Mouse (Mus musculus) cerebellum, postnatal 36 days (tissue): ENCODE results near the gene Klhl29.

Source experiments
- DNase-seq, 2 experiments: peaks; one replicate each; pipeline ENCODE4 v3.0.0; 2021 to 2022; ENCODE audit warnings: mixed read lengths in 2 of 2

Gene Klhl29

DNA sequence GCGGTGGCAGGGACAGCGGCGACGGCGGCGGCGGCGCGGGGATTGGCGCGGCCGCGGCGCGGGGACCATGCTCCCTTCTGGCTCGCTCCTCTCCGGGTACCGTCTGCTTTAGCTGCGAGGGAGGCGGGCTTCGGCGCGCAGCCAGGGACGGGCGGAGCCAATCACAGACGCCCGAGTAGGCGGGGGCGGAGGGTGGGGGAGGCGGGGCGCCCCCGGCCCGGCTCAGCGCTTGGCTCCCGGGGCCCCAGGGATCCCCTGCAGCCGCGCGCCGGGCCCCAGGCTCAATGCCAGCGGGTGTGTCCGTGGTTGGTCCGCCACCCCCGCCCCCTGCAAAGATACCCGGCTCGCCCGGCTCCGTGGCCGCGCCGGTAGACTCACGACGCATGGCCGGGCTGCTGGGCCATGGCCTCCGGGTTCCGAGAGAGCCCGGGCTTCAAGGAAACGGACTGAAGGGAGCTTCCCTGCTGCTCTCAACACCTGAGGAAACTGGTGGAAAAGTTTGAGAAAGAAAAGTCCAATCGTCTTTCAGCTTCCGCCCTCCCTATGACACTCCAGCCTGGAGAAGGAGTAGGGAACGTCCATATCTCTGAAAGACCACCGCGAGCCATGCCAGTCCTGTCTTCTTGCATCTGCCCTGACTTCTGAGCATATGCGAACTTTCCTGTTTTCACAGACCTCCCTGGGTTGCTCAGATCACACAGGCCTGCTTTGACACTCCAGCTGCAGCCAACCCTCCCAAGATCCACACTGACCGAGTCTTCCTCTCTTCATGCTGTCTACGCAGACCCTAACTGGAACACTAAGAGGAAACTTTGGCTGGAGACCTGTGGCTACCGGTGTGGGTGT lies at the start of gene Klhl29:
TSS of gene Klhl29 (minus strand) at position 67 of the 846 bp plus-strand sequence.
- peak; percentile 92 to 93 for DNase-seq

DNA sequence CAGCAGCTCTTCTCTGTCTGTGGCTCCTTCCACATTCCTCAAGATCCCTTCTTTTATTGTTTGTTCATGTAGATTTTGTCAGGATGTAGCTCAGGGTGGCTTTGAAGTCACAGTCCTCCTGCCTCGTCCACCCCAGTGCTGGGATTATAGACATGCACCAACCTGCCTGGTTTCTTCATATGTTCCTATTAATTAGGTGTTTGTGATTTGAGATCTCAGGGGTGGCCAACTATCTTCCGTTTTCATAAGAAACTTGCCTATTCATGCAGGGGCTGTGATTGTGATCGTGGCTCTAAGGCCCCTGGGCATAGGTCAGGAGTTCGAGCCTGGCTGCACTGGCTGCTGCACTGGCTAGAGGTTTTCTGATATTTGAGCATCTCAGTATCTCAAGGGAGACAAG lies 49.8 kb upstream of the Klhl29 start:
- DNase-seq, result no peak

DNA sequence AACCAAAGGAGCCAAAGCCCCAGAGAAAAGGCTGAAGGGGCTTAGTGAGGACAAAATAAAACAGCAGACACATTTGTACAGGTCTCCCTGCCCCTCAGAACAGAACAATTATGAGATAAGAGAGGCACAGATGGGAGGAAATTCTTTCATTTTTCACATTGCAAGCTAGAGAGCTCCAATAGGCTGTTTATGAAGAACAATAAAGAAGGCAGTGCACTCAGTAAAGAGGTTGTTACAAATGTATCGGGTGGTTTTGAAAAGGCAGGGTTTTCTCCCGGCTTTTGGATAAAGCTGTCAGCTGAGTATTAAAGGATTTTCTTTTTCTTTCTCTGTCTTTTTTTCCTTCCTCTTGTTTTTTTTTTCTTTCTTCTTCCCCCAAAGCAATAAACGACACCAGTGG lies 40.3 kb upstream of the Klhl29 start:
- no peak for DNase-seq

DNA sequence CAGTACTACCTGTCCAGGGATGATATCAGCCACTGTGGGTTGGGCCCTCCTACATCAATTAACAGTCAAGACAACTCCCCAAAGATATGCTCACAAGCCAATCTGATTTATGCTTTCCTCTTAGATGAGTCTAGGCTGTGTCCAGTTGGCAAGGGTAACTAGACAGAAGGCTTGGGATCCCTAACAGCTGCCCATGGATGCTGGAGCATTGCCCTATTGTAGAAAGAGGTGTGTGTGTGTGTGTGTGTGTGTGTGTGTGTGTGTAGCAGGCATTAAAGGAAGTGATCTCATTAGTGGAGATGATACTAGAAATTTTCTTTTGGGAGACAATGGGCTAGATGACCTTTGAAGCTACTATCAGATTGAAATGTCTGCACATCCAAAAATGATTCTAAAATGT lies 38.5 kb upstream of the Klhl29 start:
- DNase-seq, result no peak

DNA sequence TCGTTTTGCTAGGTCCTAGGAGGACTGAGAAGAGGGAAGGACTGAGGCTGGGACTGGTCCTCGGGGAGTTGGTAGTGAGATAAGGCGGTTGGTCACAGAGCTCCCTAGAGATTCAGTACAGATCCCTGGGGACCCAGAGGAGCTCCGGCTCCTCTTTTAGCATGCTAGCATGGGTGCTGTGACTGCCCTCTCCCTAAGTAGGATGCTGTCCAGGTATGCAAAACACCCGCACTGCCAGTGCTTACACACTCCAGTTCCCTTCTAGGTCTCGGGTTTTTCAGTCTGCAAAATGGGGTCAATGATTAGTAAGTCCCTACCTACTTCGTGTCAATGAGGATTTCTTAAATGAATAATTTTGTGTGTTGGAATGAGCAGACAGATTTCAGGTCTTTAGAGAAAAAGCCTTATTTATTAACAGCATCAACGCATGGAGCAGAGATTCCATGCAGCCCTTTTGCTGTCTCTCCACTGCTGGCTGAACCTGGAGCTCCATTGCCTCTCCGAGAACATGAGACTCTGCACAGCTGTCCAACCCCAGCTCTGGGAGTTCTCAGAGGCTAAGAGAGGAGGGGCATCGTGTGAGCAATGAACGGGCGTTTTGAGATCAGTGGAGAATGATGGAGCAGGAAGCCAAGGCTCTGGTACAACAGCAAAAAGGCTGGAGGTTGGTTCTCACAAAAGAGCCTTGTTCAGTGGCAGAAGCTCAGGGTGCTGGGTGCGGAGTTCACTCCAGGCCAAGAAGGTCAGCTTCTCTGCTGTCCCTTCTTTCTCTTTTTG lies 36.5 kb upstream of the Klhl29 start:
- no peak for DNase-seq

DNA sequence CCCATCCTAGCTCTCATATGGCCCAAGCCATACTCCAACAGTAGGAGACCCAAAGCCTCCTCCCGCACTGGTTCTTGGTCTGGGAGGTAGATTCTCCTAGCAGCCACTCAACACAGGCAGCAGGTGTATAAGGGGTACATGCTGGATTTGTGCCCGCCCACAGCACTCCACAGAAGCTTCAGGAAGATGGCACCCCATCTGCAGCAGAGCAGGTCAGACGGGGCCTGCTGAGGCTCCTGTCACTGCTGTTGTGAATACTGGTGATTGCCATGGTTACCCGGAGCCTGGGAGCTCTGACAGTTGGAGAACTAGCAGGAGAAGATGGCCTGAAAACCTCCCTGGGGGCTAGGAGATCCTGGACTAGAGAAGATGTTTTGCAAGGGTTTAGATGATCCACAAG lies 35.9 kb upstream of the Klhl29 start:
- no peak for DNase-seq

DNA sequence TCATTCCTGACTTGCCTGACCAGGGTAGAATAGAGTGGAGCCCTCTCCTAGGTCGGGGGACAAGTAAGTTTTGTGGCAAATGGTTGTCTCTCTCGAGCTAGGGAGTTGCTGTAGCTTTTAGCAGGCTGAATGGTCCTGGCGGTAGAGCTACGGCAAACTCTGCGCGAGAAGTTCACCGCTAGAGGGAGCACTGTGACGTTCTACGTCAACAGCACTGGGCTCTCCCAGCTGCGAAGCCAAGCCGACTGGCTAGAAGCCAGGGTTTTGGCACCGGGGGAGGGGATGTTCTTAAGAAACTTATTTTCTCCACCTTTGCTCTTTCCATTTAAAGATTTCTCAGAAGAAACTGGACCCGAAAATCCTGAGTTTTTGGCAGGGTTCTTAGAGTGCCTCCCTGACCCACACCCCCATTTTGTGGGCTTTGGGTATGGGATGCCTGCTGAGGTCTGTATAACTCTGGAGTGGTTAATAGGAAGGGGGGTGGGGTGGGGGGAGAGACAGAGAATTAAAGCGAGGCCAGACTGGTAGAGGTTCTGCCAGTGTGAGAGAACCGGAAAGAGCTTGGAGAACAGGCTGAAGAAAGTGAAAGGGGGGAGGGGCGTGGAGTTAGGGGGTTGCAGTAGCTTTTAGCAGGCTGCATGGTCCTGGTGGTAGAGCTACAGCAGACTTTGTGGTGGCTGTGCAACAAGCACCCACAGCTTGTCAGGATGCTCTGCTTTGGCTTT lies 35.1 kb upstream of the Klhl29 start:
- peak; percentile 84 for DNase-seq

DNA sequence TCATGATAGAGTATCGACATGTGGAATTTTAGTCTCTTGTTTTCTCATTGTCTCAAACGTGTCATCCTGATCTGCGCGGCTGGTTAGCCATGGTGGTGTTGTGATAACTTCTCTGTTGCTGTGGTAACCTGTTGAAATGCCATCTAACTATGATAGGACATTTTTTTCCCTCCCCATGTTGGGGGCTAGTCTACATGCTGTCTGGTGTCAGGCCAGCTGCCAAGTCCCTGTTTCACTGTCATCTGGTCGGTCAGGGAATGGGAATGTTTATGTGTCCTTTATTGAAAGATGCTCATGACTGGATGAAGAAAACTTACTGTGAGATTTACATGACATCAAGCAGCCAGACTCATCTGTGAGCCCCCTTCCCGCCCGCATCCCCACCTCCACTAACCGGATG lies 31.7 kb upstream of the Klhl29 start:
- DNase-seq, result no peak

DNA sequence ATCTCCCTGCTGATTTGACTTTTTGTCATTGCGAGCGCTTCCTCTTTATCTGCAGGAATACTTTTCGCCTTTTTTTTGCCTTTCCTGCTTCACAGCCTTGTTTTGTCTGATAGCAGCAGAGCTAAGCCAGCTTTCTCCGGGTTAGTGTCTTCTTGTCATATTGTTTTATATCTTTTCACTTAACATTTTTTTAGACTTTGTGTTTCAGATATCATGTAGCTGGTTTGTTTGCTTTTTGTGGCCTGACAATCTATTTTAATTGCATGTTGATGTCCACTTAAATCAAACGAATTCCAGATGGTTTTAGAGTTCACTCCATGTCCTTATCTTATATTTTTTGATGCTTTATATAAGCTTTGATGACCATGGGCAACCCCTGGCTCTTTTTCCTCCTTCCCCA lies 21.9 kb upstream of the Klhl29 start:
- no peak for DNase-seq

DNA sequence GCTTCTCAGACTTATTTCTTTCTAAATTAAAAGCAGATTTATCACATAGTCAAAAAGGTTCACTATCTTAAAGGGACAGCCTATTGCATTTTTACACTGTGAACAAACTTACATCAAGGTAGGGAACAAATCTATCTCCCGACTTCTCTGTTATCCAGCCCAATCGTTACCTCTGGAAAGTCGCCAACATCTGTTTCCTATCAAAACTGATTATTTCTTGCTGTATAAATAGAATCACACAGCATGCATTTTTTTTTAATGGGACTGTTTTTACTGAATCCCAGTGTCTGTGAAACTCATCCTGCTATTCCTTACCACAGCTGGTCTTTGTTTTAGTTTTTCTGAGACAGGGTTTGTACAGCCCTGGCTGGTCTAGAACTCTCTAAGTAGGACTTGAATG lies 19.7 kb upstream of the Klhl29 start:
- DNase-seq, result no peak

DNA sequence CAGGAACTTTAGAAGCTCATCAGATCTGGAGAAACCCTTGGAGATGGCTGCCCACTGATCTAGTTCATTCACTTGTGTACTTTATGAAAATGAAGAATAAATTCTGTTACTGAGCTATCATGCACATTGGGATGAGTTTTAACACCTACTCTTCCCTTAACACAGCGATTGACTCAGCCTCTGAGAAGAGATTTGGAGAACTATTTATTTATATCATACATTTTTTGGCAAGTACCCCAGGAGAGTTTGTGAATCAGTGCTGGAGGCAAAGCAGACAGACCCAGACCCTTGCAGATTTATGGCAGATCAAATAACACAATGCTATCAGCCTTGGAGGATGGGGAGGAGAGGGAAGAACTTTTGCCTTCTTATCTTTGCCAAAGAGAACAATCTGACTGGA lies 11.6 kb upstream of the Klhl29 start:
- no peak for DNase-seq

DNA sequence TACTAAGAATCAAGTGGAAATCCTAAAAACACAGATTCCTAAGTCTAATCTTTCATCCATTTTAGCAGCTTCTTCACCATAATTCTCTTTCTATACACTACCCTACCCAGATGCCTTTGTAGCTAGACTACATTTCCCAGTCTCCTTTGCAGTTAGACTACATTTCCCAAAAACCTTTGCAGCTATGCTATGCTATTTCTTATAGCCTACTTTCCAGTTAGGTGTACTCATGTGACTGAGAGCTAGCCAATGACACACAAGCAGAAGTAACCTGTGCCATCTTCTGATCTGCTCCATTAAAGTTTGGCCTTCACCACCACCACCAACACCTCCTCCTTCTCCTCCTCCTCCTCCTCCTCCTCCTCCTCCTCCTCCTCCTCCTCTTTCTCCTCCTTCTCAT lies 11.2 kb upstream of the Klhl29 start:
- DNase-seq, result no peak

DNA sequence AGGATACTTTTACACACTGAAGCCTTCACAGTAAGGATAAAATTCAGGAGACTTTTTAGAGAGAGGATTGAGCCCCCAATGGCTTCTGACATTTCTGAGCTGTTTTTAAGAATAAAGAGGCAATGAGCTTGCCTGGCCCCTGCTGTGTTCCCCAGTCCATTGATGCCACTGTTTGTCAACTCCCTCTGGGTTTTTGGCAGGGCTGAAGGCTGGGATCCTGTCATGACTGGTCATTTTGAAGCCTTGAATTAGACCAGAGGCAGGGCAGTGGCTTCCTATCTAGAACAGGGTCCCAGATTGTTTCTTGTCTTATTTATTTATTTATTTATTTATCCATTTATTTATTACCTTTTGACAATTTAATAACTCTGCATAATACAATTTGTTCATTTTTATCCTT lies 6.2 kb upstream of the Klhl29 start:
- peak in 1 of 2 experiments; percentile 23 for DNase-seq

DNA sequence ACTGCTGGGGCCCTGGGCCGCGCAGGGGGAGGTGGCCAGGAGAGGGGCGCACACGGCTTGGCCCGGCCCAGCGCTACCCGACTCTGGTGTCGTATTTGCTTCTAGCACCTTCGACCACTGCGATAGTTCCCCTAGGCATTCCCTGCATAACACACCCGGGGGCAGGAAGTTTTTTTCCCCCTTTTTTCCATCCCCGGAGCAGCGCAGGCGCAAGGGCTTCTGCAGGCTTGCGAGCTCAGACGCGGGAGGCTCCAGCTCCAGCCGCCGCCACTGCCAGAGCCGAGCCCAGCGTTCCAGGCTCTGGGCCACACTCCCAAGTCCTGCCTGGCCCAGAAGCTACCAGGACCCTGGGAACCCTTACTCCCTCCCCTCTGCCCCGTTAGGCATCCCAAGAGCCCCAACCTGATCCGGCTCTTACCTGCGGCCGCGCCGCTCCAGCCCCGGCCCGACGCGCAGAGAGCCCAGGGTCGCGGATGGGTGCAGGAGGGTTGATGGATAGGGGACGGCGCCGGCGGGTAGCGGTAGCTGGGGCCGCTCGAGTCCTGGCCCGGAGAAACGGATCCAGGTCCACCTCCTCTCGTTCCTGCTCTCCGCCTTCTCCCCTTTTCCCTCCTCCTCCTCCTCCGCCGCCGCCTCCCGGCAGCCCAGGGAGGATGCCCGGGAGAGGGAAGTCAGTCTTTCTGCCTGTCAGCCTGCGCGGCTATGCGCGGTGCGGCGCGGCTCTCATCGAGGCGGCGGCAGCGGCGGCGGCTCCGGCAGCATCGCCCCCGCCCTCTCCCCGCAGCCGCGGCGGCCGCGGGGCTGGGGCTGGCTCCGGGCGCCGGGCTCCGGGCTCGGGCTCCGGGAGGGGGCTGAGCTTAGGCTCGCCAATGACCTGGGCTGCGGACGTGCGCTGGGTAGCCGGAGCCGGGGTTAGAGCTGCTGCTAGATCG lies 532 bp downstream of the Klhl29 start:
- DNase-seq, result peak; percentile 54 to 58

DNA sequence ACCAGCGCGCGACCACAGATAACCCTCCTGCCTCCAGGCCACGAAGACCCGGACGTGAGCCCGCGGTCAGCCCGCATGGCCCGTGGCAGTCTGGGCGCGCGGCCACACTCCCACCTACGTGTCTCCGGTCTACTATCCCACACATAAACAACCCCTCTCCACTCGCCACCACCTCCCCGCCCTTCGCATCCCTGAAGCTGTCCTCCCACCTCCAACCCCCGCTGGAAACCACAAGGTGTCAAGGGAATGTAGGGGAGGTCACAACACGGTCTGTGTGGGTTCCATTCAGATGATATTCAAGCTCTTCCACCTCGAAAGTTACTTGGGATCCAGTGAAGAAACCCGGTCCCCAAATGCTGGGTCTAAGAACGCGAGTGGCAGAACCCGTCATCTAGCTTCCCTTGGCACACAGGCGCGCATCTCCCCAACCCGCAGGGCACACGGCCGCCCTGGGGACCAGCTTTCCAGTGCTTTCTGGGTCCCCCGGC lies 1.2 kb downstream of the Klhl29 start:
- peak; percentile 50 to 55 for DNase-seq

DNA sequence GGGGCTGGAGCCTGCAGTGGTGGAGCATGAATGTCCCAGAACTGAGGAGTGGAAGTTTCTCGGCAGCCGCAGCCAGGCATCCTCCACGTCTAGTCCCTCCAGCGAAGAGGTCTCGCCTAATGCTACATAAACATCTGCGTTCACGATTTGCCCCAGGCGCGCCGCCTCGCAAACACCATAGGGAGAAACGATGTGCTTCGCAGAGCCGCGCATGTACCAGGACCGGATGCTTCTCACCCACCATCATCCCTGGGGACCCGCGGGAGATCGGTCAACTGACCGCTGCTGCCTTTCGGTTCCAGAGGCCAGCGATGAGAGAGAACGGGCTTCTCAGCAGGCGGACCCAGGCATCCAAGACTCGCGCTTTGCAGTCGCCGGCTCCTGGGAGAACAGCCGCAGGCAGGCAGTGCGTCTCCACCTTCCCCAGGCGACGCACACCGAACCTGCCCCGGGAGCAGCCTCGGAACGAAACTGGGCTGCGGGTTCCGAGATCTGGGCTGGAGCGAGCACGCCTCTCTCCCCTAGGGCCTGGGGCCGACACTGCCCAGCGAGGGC lies 1.8 kb downstream of the Klhl29 start:
- no peak for DNase-seq

DNA sequence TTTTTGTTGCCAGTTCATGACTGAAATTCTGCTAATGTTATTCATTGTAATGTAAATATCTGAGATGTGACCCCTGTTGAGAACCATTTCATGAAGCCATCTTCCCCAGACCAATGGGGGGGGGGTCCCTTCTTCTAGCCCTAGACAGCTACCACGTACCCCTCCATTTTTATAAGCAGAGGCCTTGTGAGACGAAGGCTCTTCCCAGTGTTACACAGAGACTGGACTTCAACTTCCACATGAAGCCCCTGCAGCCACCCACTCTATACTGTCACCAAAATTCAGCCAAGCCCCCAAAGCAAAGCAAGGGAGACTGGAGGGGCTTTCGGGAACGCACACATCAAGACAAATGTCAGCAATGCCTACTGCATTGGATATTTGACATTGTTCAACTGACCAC lies 6.1 kb downstream of the Klhl29 start:
- no peak for DNase-seq

DNA sequence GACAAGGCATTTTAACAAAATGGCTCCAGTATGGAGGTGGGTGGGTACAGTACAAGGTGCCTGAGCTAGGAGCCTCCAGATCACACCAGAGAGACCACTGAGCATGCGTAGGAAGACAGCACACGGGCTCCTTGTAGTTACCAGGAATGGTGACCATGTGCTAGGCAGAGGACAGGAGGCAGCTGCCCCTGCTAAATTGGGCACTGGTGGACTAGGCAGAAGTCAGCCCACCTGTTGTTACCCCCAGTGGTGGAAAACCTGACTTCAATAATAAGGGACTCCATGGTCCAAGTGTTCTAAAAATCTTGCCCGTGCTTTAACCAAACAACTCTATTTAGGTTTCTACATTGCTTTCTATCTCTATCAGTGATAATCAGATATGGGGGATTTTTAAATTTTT lies 10.6 kb downstream of the Klhl29 start:
- DNase-seq, result no peak

DNA sequence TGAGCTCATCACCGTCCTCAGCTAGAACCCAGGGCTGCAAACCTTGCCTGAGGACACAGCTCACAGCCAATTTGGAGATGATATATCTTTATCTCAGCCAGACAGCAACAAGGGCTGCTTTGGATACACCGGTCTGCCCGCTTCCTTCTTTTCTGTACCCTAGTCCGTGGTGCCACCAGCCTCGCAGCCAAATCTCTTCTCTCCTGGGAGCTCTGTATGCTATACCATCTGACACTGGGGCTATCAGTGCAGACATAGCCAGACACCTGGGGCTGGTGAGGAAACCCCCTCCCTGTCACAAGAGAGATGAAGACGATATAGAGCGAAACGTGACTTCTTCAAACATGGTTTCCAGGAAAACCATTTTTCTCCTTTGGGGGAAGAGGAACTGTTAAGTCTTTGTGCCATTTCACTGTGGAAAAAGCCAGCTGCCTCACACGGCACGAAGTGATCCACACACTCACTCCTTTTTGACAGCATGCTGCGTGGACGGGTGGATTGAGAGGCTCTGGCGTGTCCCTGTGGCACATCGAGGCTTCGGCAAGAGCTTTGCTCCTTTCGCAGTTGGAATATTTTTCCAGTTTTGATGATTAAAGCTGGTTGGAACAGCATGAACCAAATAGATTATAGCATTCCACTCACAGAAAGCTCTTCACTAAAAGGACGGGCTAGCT lies 11.4 kb downstream of the Klhl29 start:
- no peak for DNase-seq

DNA sequence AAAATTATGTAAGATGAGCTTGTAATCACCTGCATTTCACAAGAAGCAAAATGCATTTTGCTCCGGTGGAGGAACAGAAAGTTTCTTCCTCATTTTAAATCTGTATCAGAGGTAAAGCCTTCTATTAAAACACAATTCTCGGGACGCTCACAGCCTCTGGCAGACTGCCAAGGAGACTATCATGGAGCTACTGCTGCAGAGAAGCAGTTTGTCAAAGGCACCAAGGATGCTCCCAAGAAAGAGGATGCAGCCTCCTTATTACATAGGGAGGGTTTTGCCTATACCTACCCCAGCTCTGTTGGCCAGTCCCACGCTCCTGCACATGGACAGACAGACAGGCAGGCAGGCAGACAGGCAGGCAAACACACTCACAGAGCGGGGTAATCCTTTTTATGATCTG lies 16.4 kb downstream of the Klhl29 start:
- peak; percentile 50 to 54 for DNase-seq

DNA sequence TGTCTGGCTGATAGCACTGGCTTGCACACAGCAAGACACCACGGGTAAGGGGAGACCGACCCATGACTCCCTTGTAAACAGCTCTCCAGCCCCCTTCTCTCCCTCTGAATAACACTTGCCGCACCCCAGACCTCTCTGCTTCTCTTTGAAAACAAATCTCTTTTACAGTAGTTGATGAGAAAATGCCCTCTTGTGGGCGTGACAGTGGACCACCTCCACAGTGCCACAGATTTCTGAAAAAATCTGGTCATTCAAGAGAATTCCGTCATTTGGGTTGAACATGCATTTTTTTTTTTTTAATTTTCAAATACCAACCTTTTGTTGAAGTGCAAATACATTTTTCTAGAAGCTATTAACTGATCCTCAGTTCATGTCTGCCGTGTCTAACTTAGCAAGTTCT lies 17.0 kb downstream of the Klhl29 start:
- no peak for DNase-seq
